Mouse (Mus musculus): ENCODE measurements around the gene Dhrs1.

The Dhrs1 gene

DNA sequence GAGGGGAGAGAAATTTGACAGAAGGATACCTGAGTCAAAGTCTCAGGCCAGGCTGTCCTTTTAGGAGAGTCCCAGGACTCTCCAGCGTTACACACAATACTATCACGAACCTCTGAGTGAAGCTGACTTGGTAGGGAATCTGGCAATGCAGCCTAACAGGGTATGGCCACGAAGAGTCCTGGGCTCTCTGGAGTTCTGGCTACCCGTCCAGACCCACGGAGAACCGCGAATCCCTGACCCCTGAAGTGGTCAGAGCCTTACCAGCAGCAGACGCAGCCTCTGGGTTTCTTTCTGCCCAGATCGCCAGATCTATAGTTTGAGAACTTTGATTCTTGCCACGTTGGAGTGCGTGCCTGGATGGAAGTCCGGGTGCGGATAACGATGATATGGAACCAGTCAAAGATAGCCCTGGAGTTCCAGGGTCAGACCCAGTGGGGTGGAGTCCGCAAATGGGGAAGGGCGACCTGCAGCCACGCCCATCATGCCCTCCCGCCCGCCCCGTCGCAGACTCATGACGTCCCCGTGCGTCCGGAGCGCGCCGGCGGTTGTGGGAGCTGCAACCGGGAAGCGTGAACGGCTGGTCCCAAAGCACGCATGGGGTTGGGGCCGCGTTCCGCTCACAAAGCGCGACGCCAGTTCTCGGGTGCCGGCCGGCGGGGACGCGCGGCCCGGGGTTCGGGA lies at the start of gene Dhrs1, which contains the start of gene Nop9:
TSS of gene Dhrs1 (minus strand) at position 511 of the 681 bp plus-strand sequence.
TSS of gene Nop9 (plus strand) at position 514 of the 681 bp plus-strand sequence.
- peak; percentile 72 to 86 for DNase-seq (ENCODE audit: low spot score in 2 of 2)

DNA sequence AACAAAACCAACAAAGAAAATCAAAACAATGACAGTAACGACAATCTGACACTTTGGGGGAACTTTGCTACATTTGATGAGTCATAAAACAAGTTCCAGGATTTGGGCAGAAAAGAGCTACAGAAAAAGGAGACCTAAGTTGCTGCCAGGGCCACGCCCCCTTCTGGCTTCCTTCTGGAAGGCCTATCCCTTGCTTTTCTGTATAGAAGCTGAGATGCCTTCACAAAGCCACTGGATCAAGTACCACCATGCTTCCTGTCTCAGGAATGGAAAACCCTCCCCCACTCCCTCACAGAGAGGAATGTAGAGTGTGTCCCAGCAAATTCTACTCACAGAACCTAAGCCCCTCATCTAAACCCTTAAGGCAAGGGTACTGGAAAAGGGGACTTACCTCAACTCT lies 48.5 kb upstream of the Dhrs1 start:
- no peak for DNase-seq (ENCODE audit: low spot score in 2 of 2)

DNA sequence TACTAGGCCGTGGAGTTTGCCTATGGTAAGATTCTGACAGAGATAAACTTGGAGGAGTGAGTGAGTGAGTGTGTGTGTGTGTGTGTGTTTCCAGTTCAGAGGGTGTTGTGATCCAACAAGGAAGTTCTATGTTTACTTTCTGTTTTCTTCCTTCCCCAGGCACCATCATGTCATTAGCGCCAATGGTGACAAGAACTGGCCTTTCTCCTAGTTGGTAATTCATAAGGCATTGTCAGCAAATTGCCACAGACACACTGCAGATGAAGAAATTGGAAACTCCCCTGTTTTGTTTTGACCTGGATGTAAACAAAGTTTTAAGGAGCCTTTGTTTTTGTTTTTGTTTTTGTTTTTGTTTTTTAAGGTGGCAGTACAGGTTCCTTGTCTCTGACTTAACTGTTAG lies 48.0 kb upstream of the Dhrs1 start:
- DNase-seq (ENCODE audit: low spot score in 2 of 2) = no peak

DNA sequence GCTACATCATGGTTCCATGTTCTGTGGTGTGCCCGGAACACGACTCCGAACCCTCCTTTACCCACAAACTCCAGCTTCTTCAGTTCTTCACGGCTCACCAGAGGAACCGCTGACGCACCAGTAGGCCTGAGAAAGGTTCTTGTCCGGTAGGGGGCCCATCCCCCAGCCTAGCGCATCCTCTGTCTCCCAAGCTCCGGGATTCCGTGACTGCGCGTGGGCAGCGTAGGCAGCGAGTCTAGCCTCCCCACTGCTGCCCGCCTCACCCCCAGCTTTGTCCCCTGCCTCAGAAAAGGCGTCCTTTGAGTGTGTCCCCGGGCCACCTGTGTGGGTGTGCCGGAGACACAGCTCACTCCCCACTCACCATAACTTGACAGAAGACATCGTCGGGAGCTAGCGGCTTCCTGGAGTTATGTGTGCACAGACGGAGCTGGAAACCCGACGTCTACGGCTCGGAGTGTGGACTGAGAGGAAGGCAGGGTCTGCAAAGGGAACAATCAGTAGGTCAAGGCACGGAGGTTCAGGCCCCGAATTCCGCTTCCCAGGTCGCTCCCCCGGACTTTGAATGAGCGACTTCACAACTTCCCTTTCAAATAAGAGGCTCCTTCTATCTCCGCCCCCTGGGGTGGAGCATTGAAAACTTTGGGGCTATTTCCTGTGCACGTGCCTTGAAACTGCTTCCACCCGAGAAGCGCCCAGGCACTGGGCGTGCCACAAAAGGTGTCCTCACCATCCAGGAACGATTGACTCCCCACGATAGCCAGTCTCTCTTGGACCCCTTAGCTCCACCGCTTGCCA lies 43.0 kb upstream of the Dhrs1 start, which contains the start of gene Ripk3:
TSS of gene Ripk3 (minus strand) at position 610 of the 795 bp plus-strand sequence.
- DNase-seq (ENCODE audit: low spot score in 2 of 2) = peak in 1 of 2 experiments; percentile 5

DNA sequence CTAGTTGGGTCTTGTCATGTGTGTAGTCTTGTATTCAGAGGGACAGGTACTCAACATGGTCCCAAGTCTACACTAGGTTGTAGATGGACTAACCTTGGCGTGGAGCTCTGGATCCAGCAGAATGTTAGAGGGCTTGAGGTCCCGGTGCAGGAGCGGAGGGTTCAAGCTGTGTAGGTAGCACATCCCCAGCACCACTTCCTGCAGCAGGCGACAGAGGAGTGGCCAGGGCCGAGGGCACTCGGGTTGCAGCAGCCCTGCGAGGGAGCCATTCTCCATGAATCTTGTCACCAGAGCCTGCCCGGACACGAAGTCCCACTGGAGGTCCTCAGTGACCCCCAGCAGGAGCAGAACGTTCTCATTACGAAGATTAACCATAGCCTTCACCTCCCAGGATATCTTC lies 42.2 kb upstream of the Dhrs1 start:
- DNase-seq (ENCODE audit: low spot score in 2 of 2) = peak in 1 of 2 experiments; percentile 3

DNA sequence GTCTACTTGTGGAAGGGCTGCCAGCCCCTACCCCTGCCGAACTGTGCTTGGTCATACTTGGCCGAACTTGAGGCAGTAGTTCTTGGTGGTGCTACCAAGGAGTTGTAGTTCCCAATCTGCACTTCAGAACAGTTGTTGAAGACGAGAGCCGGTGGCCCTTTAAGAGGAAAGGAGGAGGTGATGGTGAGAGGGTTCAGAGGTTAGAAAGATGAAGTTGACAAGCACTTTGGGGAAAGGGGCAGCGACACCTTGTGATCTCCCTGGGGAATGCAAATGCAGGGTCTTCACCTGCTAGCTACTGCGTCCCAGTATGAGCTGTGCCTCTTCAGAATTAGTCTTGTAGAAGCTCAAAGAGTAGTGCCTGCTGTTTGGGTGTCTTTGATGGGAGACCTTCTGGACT lies 39.7 kb upstream of the Dhrs1 start:
- no peak for DNase-seq (ENCODE audit: low spot score in 2 of 2)

DNA sequence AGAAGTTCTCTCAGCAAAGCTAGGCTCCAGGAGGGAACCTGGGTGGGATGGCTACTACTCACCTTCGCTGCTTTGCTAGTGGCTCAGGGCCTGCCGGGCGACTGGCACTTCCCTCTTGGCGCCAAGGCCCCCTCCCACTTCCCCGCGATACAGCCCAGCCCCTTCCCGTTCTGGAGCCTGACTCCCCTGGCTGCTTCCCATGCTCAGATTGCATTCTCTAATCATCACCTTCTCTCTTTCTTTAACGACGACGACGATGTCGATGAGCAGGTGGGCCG lies 38.4 kb upstream of the Dhrs1 start, which contains the start of gene Adcy4:
TSS of gene Adcy4 (minus strand) at position 138 of the 278 bp plus-strand sequence.
- no peak for DNase-seq (ENCODE audit: low spot score in 2 of 2)

DNA sequence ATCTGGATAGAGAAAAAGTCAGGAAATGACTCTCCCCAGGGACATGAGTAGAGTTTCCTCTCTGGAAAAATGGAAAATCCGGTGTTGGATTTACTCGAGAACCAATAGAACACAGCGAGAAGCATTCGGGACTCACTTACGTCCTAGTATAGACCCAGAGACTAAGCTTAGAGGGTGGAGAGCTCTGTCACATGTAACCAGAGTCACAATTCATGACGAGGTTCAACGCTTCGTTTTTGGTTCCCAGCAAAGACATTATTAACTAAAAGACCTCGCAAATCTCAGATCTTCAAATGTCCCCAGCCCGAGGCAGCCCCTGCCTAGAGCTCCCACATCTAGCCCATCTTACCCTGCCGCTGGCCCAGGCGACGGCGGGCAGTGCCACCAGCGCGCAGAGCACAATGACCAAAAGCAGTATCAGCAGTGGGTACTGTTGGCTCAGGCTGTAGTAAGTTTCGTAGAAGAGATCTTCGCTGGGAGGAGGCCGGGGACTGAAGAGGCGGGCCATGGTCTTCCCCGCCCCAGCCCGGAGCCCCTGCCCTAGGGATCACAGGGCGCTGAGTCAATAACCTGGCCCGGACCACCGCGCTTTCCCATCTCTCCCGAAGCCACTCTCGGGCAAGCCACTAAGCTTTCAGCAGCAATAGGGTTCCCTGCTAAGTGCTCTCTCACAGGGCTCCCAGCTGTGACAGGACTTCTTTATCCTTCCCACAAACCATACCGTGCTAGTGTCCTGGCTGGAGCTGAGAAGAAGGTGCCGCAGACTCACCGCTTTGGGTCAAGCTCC lies 37.9 kb upstream of the Dhrs1 start:
- DNase-seq (ENCODE audit: low spot score in 2 of 2) = no peak

DNA sequence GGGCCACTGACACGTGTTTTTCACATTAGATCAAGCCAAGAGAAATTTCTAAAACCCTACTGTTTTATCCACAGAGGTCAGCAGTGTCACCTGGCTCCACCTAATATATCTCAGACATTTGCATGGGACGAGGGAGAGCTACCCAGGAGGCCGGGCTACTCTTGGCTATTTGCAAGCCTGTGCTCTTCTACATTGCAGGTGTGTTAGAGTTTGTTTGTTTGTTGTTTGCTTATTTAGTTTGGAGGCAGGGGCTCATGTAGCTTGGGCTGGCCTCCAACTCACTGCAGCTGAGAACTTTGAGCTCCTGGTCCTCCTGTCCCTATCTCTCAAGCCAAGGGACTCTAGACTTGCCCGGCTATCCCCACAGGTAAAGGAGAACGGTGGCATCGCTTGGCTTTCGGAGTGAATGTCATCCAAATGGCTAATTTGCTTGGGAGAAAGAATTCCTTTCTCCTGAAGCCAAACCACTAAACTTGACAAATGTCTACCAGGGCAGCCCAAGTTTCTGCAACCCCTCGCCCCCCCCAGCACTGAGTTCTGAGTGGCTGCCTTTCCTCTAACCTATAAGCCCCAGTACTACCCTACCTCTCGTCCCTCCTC lies 37.0 kb upstream of the Dhrs1 start:
- no peak for DNase-seq (ENCODE audit: low spot score in 2 of 2)

DNA sequence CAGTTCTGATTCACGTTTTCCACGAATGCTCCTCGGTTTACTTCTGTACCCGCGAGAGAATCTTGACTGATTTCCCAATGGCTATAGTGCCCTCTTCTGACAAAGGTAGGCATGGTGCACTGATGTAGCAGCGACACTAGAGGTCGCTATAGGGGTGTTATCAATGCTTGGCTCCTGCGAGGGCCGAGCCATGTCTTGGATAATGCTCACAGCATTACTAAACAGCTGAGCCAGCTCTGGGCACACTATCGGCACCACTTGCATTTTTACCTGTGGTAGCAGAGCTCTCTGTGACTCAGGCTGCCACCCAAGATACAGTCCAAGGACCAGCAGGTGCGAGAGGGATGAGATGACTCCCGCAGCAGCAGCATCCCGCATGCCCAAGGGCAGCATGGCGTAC lies 35.8 kb upstream of the Dhrs1 start:
- DNase-seq (ENCODE audit: low spot score in 2 of 2) = peak in 1 of 2 experiments; percentile 32

DNA sequence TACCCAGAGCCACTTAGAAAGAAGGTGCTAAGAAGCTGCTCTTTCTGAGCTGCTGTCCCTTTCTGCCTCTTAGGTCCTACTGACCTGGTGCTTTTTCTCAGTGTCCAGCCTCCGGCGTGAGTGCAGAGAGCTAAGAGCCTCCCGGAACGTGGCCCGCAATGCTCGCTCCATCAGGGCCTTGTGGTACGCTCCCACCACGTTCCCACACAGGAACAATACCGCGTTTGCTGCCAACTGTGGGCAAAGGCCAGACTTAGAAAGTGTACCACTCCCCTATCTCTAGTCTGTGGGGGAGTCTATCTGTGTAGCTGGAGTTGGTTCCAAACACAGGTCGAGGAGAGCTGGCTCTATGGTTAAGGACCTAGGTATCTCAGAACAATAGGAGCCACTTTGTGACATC lies 35.2 kb upstream of the Dhrs1 start:
- peak in 1 of 2 experiments; percentile 4 for DNase-seq (ENCODE audit: low spot score in 2 of 2)

DNA sequence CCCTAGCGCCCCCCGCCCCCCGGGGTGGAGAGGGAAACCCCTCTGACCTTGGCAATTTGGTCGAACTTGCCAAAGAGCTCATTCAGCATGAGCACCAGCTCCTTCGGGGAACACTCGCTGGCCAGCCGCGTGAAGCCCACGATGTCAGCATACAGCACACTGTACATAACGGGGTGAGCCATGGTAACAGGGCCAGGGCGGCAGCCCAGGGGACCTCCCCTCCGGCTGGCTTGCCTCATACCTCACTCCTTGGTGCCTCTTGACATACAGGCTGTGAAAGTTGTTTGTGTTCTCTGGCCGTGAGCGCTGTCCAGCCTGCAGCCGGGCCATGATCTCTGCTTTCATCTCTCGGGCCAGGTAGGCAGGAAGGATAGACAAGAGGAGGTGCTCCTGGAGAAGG lies 34.2 kb upstream of the Dhrs1 start:
- peak; percentile 3 for DNase-seq (ENCODE audit: low spot score in 2 of 2)

DNA sequence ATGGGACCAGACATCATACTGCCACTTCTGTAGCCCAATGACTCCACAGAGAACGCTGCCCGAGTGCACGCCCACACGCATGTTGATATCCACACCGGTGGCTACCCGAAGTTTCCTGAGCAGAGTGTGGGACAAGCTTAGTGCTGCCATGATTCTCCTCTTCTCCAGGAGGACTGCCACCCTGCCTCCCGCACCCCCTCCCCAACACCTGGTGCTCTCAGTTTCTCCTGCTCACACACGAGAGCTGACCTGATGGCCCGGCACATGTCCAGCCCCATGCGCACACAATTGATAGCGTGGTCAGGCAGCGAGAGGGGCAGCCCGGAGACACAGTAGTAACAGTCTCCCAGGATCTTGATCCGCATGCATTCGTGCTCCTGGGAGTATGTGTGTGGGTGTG lies 33.2 kb upstream of the Dhrs1 start:
- DNase-seq (ENCODE audit: low spot score in 2 of 2) = peak in 1 of 2 experiments; percentile 4

DNA sequence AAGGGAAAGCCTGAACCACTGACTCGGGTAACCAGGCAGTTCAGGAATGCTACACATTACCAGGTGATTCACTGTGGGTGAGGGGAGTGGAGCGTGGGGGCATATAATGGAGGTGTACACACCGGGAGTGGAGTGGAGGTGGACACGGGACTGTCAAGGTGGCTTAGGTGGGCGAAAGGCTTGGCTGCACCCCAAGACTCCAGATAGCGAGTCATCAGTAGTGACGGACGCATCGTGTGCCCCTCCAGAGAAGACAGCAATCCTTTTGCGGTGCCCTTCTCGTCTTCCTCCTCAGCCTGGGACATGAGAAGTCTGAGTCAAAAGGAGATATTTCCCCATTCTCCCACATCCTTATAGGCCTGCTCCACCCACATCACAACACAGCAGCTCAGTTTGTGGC lies 32.3 kb upstream of the Dhrs1 start:
- DNase-seq (ENCODE audit: low spot score in 2 of 2) = peak in 1 of 2 experiments; percentile 2

DNA sequence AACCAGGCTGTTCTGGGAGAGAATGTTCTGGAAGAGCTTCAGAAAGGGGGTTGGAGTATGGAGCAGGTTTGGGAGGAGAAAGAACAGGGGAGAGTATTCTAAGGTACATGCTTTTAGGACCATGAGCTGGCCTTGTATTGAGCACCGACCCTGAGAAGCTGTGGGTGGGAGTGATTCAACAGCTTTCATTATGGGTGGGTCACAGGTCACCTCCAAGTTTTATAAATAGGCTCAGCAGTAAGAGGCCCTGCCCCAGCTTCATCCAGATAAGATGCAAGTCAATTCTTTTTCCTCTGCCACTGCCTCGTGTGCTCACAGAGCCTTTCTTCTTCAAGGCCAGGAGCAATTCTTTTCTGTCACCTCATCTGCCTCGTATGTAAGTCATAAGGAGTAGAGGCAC lies 31.7 kb upstream of the Dhrs1 start:
- DNase-seq (ENCODE audit: low spot score in 2 of 2) = peak in 1 of 2 experiments; percentile 1

DNA sequence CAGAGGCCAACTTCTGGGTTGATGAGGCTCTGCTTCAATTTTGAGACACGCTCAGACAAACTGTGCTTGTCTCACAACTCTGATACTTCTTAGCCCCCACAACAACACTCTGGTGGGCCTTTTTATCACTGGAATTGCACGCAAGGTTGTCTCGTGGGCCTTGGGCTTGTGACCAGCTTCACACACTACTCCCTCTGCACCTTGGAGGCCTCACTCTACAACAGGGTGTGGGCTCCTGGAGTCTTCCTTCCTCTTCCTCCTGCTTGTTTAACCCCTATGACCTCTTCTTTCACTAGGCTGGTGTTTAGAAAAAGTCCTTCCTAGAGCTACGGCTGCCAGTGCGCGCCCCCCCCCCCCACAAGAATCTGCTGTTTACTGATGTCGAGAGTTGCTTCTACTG lies 31.2 kb upstream of the Dhrs1 start:
- no peak for DNase-seq (ENCODE audit: low spot score in 2 of 2)

DNA sequence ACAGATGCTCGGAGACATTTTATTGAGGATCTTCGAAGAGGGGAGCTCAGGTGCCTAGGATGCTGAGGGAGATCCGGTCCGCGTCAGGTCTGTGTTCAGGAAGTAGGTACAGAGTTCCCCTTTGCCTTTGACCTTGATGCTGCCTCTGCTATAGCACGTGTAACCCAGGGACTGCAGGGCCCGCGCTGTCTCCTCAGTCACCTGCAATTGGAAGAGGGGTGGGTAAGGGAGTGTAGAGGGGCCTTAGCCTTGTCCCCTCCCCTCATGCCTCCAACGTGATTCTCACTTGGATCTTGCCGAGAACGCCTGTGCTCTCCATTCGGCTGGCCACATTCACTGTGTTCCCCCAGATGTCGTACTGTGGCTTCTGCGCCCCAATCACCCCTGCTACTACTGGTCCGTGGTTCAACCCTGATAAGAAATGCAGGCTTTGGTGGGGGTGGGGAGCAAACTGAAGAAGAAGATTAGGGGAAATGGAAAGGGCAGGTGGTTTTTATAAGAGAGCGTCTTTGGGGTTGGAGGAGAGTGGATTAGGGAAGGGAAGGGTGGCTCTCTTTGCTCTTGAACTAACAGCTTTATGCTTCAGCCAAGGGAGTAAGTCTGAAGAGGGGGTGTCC lies 23.7 kb upstream of the Dhrs1 start:
- DNase-seq (ENCODE audit: low spot score in 2 of 2) = no peak

DNA sequence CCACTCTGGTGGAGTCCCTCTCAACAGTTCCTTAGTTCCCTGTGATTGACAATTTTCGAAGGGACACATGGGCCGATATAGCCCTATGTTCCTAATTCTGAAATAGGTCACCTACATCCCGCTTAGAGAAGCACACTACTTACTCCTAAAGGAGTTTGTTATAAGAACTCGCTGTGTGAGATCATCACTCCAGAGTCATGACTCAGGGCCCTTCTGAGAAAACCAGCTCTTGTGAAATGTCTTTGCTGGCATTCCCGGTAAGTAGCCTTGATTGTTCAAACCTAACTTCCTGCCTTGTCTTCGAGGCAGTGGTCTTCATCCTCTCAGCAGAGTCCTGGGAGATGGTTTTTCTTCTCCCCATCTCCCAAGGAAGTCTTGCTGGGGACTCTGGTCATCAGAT lies 23.1 kb upstream of the Dhrs1 start:
- no peak for DNase-seq (ENCODE audit: low spot score in 2 of 2)

DNA sequence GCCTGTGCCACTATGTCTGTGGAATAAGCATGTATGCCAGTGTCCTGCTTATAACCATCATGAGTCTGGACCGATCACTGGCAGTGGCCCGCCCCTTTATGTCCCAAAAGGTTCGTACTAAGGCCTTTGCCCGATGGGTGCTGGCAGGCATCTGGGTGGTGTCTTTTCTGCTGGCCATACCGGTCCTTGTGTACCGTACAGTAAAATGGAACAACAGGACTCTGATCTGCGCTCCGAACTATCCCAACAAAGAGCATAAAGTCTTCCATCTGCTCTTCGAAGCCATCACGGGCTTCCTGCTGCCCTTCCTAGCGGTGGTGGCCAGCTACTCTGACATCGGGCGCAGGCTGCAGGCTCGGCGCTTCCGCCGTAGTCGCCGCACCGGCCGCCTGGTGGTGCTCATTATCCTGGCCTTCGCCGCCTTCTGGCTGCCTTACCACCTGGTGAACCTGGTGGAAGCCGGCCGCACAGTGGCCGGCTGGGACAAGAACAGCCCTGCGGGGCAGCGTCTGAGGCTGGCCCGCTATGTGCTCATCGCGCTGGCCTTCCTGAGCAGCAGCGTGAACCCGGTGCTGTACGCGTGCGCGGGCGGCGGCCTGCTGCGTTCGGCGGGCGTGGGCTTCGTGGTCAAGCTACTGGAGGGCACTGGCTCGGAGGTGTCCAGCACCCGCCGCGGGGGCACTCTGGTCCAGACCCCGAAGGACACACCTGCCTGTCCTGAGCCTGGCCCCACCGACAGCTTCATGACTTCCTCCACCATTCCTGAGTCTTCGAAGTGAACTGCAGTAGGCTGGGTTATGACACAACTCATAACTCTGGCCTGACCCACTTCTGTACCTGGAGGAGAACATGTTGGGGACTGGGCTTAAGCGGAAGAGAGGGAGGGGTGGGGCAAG lies 22.3 kb upstream of the Dhrs1 start:
- peak in 1 of 2 experiments; percentile 42 for DNase-seq (ENCODE audit: low spot score in 2 of 2)

DNA sequence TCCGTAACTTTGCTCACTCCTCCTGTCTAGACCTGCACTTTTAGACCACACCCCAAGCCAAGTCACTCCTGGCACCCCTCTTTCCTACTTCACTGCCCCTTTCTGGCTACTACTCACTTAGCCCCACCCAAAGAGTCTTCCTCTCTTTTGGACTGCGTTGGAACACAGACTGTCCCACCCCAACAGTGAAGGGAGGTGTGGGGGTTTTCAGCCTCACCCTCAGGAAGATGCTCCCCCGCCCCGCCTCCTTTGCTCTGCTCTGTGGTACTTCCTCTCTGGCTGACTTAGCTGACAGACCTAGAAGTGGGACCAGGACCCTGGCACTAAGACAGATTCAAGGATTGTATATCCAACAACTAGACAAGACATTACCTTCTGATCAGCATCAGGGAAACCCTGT lies 20.2 kb upstream of the Dhrs1 start, which contains the start of gene Ltb4r1:
TSS of gene Ltb4r1 (plus strand) at position 267 of the 400 bp plus-strand sequence.
- DNase-seq (ENCODE audit: low spot score in 2 of 2) = no peak

Data from frontal cortex, postnatal 10 days (tissue).